Mouse (Mus musculus) kidney, postnatal 0 days (tissue): ENCODE results near the gene Kif13a. TPM values are rescaled to one million over a fixed set of nuclear protein-coding genes. Genes with fewer than 3 reads are reported as not detected.

Experiments
- ATAC-seq: fragments of 200-750 bp; cut with Nextera tagmentation; replicated peaks from 2 replicates; pipeline ENCODE4 v1.8.0; 2017; ENCODE audit warnings: low read depth, moderate number of reproducible peaks, moderate TSS enrichment, moderate library complexity; ENCODE audit not compliant: low FRiP score
- DNase-seq: peaks from one replicate; pipeline ENCODE4 v3.0.0-alpha.2; 2016; ENCODE audit warnings: low spot score
- H3K27ac ChIP-seq: fragments of 300-500 bp; sonication (generic); 2 replicates; pipeline ENCODE4 v1.5.1; 2014; ENCODE audit warnings: mild to moderate bottlenecking
- H3K27me3 ChIP-seq: fragments of 300-500 bp; sonication (generic); 2 replicates; pipeline ENCODE4 v1.6.1; 2014; ENCODE audit warnings: low read length, mixed read lengths; ENCODE audit not compliant: insufficient read depth
- H3K36me3 ChIP-seq: fragments of 300-500 bp; sonication (generic); 2 replicates; pipeline ENCODE4 v1.6.1; 2014; ENCODE audit warnings: low read length, mixed read lengths; ENCODE audit not compliant: insufficient read depth
- H3K4me1 ChIP-seq: fragments of 300-500 bp; sonication (generic); replicated peaks from 2 replicates; pipeline ENCODE4 v1.6.1; 2014; ENCODE audit warnings: antibody characterized with exemption, low read length, mixed read lengths; ENCODE audit not compliant: insufficient read depth
- H3K4me2 ChIP-seq: fragments of 300-500 bp; sonication (generic); 2 replicates; pipeline ENCODE4 v1.6.1; 2014; ENCODE audit warnings: mild to moderate bottlenecking, low read length, moderate library complexity, mixed read lengths
- H3K4me3 ChIP-seq: fragments of 300-500 bp; sonication (generic); replicated peaks from 2 replicates; pipeline ENCODE4 v1.5.1; 2014; ENCODE audit warnings: low read depth, low read length
- H3K9ac ChIP-seq: fragments of 300-500 bp; sonication (generic); 2 replicates; pipeline ENCODE4 v1.6.1; 2014; ENCODE audit warnings: low read depth, low read length
- H3K9me3 ChIP-seq: fragments of 300-500 bp; sonication (generic); replicated peaks from 2 replicates; pipeline ENCODE4 v1.6.1; 2016; ENCODE audit warnings: low read length, inconsistent platforms, mixed read lengths
- CTCF ChIP-seq: IDR thresholded peaks from 2 replicates; pipeline ENCODE4 v1.5.1; 2016; ENCODE audit warnings: antibody characterized with exemption, low read depth, mild to moderate bottlenecking, moderate library complexity
- WGBS: fragments of 180-500 bp; shearing (Covaris S2); extraction: QIAGEN DNeasy Blood & Tissue Kit; methylation state at CpG from one replicate; pipeline ENCODE4 v1.1.7; 2014; 5-methylcytosine and 5-hydroxymethylcytosine counted together
- polyA plus RNA-seq: library from polyadenylated mRNA; unstranded; fragments of >200 nt; fragmentation: Nextera tagmentation; extraction: Ambion mirVana; gene quantifications from 2 replicates; pipeline ENCODE4 v1.2.1, GENCODE M21; 2015

Kif13a gene
- polyA plus RNA-seq, 1 experiment from 2014 or later, result 13.1 TPM

GRCm38 (mm10) chr13:46786836-46787235 lies 142.8 kb downstream of the Kif13a start:
- Histone ChIP-seq H3K27me3 (no peaks in the 10 kb centered on the region), H3K27ac (no peak overlapping the region), H3K4me3 (no peak overlapping the region), H3K9me3 (no peaks in the 10 kb centered on the region), H3K4me2 (no peak overlapping the region), H3K9ac (no peak overlapping the region), H3K4me1 (no peaks in the 10 kb centered on the region), H3K36me3 (0 out of 2 replicates have a peak, but pooled peaks cover 7% of the 10 kb centered on the region)
- ATAC-seq, result no peak
- 91% methylated on average over 2 of the region's 2 CpGs for WGBS
- DNase-seq, result no peak
- no peak for TF ChIP-seq CTCF

- Histone ChIP-seq H3K27ac (no peak overlapping the region), H3K4me3 (no peak overlapping the region), H3K9ac (no peak overlapping the region), H3K4me1 (no peaks in the 10 kb centered on the region), H3K27me3 (no peaks in the 10 kb centered on the region), H3K4me2 (no peak overlapping the region), H3K9me3 (no peaks in the 10 kb centered on the region), H3K36me3 (0 out of 2 replicates have a peak, but pooled peaks cover 4% of the 10 kb centered on the region)
- TF ChIP-seq CTCF, result no peak
- DNase-seq (no peak), ATAC-seq (no peak)
- 92% methylated on average over 10 of the region's 10 CpGs for WGBS
Measured at GRCm38 (mm10) chr13:46786064-46786561, 143.6 kb downstream of the Kif13a start.

DNA sequence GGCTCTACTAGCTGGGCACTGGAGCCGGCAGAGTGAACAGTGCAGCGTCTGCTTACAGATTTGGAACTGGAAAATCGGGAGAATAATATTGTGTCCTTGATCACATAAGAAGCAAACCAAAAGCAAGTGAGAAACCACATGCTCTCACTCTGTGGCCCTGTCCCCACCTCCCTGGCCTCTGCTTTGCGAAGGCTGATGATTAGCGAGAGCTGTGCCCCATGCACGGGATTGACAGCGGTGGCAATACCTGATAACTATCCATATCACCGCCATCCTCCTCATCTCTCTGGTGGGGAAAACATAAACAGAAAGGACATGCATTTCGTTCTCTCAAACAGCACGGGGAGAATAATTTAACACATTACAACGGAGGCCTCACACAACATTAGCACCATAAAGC lies 149.3 kb downstream of the Kif13a start:
- Histone ChIP-seq H3K9ac (no peak overlapping the region), H3K4me3 (no peak overlapping the region), H3K9me3 (no peaks in the 10 kb centered on the region), H3K27me3 (no peaks in the 10 kb centered on the region), H3K4me1 (no peaks in the 10 kb centered on the region), H3K27ac (0 out of 2 replicates have a peak overlapping the region, but pooled peaks have one; percentile 31), H3K36me3 (no peaks in the 10 kb centered on the region), H3K4me2 (no peak overlapping the region)
- no peak for DNase-seq
- ATAC-seq, result no peak
- no peak for TF ChIP-seq CTCF
- 75% methylated on average over 11 of the region's 11 CpGs for WGBS

GRCm38 (mm10) chr13:46779831-46780230 lies 149.8 kb downstream of the Kif13a start:
- Histone ChIP-seq H3K4me3 (no peak overlapping the region), H3K4me1 (no peaks in the 10 kb centered on the region), H3K27ac (peak overlapping the region; percentile 31; the same call in 1 of the 2 replicates), H3K4me2 (no peak overlapping the region), H3K9ac (no peak overlapping the region), H3K27me3 (no peaks in the 10 kb centered on the region), H3K9me3 (no peaks in the 10 kb centered on the region), H3K36me3 (no peaks in the 10 kb centered on the region)
- TF ChIP-seq CTCF, result no peak
- 28% methylated on average over 10 of the region's 10 CpGs for WGBS
- ATAC-seq (no peak), DNase-seq (no peak)

GRCm38 (mm10) chr13:46777461-46777860 lies 152.2 kb downstream of the Kif13a start:
- no peaks in the 10 kb centered on the region for H3K4me1 ChIP-seq
- 92% methylated on average over 3 of the region's 3 CpGs for WGBS
- no peak for TF ChIP-seq CTCF
- DNase-seq (no peak), ATAC-seq (no peak)
- no peak overlapping the region for H3K9ac ChIP-seq
- no peak overlapping the region for H3K4me3 ChIP-seq
- H3K27me3 ChIP-seq, result no peaks in the 10 kb centered on the region
- H3K36me3 ChIP-seq, result 0 out of 2 replicates have a peak, but pooled peaks cover 2% of the 10 kb centered on the region
- H3K9me3 ChIP-seq, result no peaks in the 10 kb centered on the region
- H3K4me2 ChIP-seq, result peak overlapping the region; percentile 23; the same call in 1 of the 2 replicates
- no peak overlapping the region for H3K27ac ChIP-seq

- 46% methylated on average over 14 of the region's 14 CpGs for WGBS
- Histone ChIP-seq H3K4me3 (no peak overlapping the region), H3K27me3 (no peaks in the 10 kb centered on the region), H3K9ac (no peak overlapping the region), H3K9me3 (no peaks in the 10 kb centered on the region), H3K4me1 (no peaks in the 10 kb centered on the region), H3K36me3 (0 out of 2 replicates have a peak, but pooled peaks cover 4% of the 10 kb centered on the region), H3K27ac (peak overlapping the region; percentile 78), H3K4me2 (peak overlapping the region; percentile 23; the same call in 1 of the 2 replicates)
- no peak for TF ChIP-seq CTCF
- ATAC-seq, result peak; percentile 73
- DNase-seq, result peak; percentile 56
Measured at GRCm38 (mm10) chr13:46776636-46777305, 152.9 kb downstream of the Kif13a start.
